Mouse (Mus musculus) midbrain, embryonic 14.5 days (tissue): ENCODE data around the gene Gm20388. TPM values are rescaled to one million over a fixed set of nuclear protein-coding genes. Genes with fewer than 3 reads are reported as not detected.
A peak's percentile ranks its signal among the peaks of the same experiment; 100 is the strongest.

ENCODE experiments used
- ATAC-seq: fragments of 200-750 bp; cut with Nextera tagmentation; 2 replicates; pipeline ENCODE4 v1.8.0; 2017; ENCODE audit warnings: moderate number of reproducible peaks, moderate library complexity; ENCODE audit not compliant: low FRiP score, low TSS enrichment
- DNase-seq: peaks from one replicate; pipeline ENCODE4 v3.0.0-alpha.2; 2015
- H3K27ac ChIP-seq: fragments of 300-500 bp; sonication (generic); replicated peaks from 2 replicates; pipeline ENCODE4 v1.5.1; 2014; ENCODE audit warnings: mild to moderate bottlenecking, low read depth, low read length, moderate library complexity
- H3K27me3 ChIP-seq: fragments of 300-500 bp; sonication (generic); 2 replicates; pipeline ENCODE4 v1.6.1; 2014; ENCODE audit warnings: low read length, control low read depth, mixed read lengths; ENCODE audit not compliant: control insufficient read depth, insufficient read depth
- H3K36me3 ChIP-seq: fragments of 300-500 bp; sonication (generic); 2 replicates; pipeline ENCODE4 v1.6.1; 2014; ENCODE audit warnings: low read length, control low read depth; ENCODE audit not compliant: control insufficient read depth, insufficient read depth
- H3K4me1 ChIP-seq: fragments of 300-500 bp; sonication (generic); 2 replicates; pipeline ENCODE4 v1.6.1; 2014; ENCODE audit warnings: mild to moderate bottlenecking, antibody characterized with exemption, low read length, control low read depth; ENCODE audit not compliant: control insufficient read depth, insufficient read depth
- H3K4me2 ChIP-seq: fragments of 300-500 bp; sonication (generic); 2 replicates; pipeline ENCODE4 v1.6.1; 2014; ENCODE audit warnings: mild to moderate bottlenecking, low read length, moderate library complexity
- H3K4me3 ChIP-seq: fragments of 300-500 bp; sonication (generic); replicated peaks from 2 replicates; pipeline ENCODE4 v1.5.1; 2014; ENCODE audit warnings: low read depth, low read length
- H3K9ac ChIP-seq: fragments of 300-500 bp; sonication (generic); replicated peaks from 2 replicates; pipeline ENCODE4 v1.6.1; 2014; ENCODE audit warnings: mild to moderate bottlenecking, low read length, moderate library complexity
- H3K9me3 ChIP-seq: fragments of 300-500 bp; sonication (generic); 2 replicates; pipeline ENCODE4 v1.6.1; 2016; ENCODE audit warnings: low read length, control low read depth, mixed read lengths; ENCODE audit not compliant: control insufficient read depth
- WGBS: fragments of 180-500 bp; shearing (Covaris S2); extraction: QIAGEN DNeasy Blood & Tissue Kit; methylation state at CpG from one replicate; pipeline ENCODE4 v1.1.7; 2014; 5-methylcytosine and 5-hydroxymethylcytosine counted together
- microRNA counts: library from miRNA; unstranded; fragments of <30 nt; microRNA quantifications from one replicate; lab custom pipeline; 2016
- microRNA-seq: library from miRNA; unstranded; fragments of <30 nt; microRNA quantifications from one replicate; pipeline ENCODE4, GENCODE M21; 2016
- polyA plus RNA-seq: library from polyadenylated mRNA; unstranded; fragments of >200 nt; fragmentation: Nextera tagmentation; extraction: Ambion mirVana; gene quantifications from 2 replicates; pipeline ENCODE4 v1.2.1, GENCODE M21; 2014

The Gm20388 gene
- polyA plus RNA-seq, 1 experiment from 2014 or later, result 4.1 TPM

DNA sequence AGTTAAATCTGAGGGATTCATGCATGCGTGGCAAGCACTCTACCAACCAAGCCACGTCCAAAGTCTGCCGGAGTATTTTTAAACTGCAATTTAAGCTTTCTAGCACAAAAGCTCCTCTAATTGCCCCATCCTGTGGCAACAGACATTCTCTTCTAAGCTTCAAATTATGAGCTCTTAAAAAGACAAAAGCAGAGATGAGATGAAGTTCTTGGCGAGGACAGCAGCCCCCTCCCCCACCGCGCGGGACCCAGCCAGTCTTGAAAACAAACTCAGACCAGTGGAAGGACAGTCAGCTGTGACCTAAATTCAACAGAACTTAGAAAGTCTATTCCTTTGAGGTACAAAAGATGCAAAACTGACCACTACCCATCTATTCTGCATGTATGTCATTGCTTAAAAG lies 4480.6 kb downstream of the Gm20388 start:
- no peaks in the 10 kb centered on the region for H3K4me1 ChIP-seq
- H3K9ac ChIP-seq, result no peak overlapping the region
- DNase-seq, result no peak
- no peak overlapping the region for H3K4me3 ChIP-seq
- H3K27ac ChIP-seq, result 0 out of 2 replicates have a peak overlapping the region, but pooled peaks have one; percentile 5
- H3K36me3 ChIP-seq, result no peaks in the 10 kb centered on the region
- WGBS, result 89% methylated on average over 7 of the region's 7 CpGs
- no peak overlapping the region for H3K4me2 ChIP-seq
- no peaks in the 10 kb centered on the region for H3K9me3 ChIP-seq
- H3K27me3 ChIP-seq, result no peaks in the 10 kb centered on the region
- ATAC-seq, result no peak

DNA sequence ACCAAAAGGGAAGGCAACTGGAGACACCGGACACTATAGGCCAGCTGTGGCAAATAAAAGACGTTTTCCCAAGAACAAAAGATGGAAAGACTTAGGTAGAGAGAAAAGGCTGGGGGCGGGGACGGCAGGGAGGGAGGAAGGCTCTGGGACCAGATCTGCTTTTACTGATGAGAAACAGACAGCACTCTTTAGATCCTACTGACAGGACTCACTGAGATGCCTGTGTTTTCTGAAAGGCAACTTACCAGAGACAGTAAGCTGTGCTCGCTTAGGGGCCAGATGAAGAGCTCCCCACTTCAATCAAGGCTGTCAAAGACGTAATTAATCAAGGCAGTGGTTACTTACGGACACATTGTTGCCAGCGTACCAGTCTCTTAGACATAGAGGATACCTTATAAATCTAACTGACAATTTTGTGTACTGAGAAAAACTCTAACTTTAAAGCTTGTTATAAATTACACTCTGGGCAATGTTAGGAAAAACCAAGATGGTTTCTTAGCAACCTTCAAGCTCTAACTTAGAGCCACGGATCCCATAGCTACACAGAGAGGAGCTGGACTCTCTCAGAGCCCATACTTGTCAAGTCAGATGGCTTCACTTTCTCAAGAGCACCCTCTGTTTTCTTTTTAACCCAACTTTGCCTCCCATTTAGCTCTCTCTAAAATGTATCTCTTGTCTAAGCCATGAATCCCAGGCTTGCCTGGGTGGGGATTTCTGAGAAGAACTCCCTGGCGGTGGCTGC lies 4481.8 kb downstream of the Gm20388 start:
- no peaks in the 10 kb centered on the region for H3K36me3 ChIP-seq
- no peaks in the 10 kb centered on the region for H3K27me3 ChIP-seq
- H3K4me3 ChIP-seq, result no peak overlapping the region
- WGBS, result 58% methylated on average over 10 of the region's 10 CpGs
- H3K9me3 ChIP-seq, result no peaks in the 10 kb centered on the region
- no peak overlapping the region for H3K27ac ChIP-seq
- no peak overlapping the region for H3K9ac ChIP-seq
- no peak overlapping the region for H3K4me2 ChIP-seq
- no peak for ATAC-seq
- no peak for DNase-seq
- H3K4me1 ChIP-seq, result no peaks in the 10 kb centered on the region

DNA sequence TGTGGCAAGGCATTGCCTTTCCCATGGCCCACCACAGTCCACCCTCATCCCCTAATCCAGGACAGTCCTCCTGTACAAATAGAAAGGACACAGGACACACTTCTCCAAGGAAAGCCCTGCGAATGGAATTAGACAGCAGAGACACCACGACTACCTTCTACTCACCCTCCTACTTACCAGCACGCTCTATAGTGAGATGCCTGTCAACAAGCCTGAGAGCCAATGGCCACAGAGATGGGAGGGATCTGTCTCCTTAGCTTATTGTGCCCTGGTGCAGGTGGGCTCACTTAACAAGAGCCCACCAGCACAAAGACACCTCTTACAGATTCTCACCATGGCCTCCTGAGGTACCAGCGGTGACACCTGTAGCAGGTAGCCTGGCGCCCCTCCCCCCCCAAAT lies 4482.4 kb downstream of the Gm20388 start:
- WGBS, result 84% methylated on average over 5 of the region's 5 CpGs
- Histone ChIP-seq H3K4me2 (no peak overlapping the region), H3K27ac (no peak overlapping the region), H3K4me3 (no peak overlapping the region), H3K36me3 (no peaks in the 10 kb centered on the region), H3K9me3 (no peaks in the 10 kb centered on the region), H3K27me3 (no peaks in the 10 kb centered on the region), H3K9ac (no peak overlapping the region), H3K4me1 (no peaks in the 10 kb centered on the region)
- DNase-seq (no peak), ATAC-seq (no peak)

- Histone ChIP-seq H3K27me3 (no peaks in the 10 kb centered on the region), H3K36me3 (no peaks in the 10 kb centered on the region), H3K27ac (no peak overlapping the region), H3K9me3 (no peaks in the 10 kb centered on the region), H3K4me1 (no peaks in the 10 kb centered on the region), H3K4me3 (no peak overlapping the region), H3K4me2 (no peak overlapping the region), H3K9ac (no peak overlapping the region)
- DNase-seq (no peak), ATAC-seq (no peak)
- 82% methylated on average over 4 of the region's 4 CpGs for WGBS
These were observed 4483.3 kb downstream of the Gm20388 start for GRCm38 (mm10) chr8:124393927-124394326.

- Histone ChIP-seq H3K4me3 (no peak overlapping the region), H3K9ac (no peak overlapping the region), H3K4me1 (no peaks in the 10 kb centered on the region), H3K4me2 (no peak overlapping the region), H3K27me3 (no peaks in the 10 kb centered on the region), H3K9me3 (no peaks in the 10 kb centered on the region), H3K27ac (no peak overlapping the region), H3K36me3 (no peaks in the 10 kb centered on the region)
- no peak for ATAC-seq
- 86% methylated on average over 7 of the region's 7 CpGs for WGBS
- DNase-seq, result no peak
These were observed 4484.3 kb downstream of the Gm20388 start for GRCm38 (mm10) chr8:124394951-124395350.

MicroRNAs encoded within 50 kb of the gene (microRNA counts, 519-probe panel; counts per million panel counts)
- microRNA mmu-miR-1967 (lab: Ali Mortazavi, UCI), result not detected

Small RNA genes within 50 kb of the gene (microRNA-seq; reads per million reads assigned to microRNA genes)
- not detected for gene Gm22715
- not detected for gene Gm24366
- not detected for gene Gm27530
- gene Mir1967, result not detected
- gene Mir6396, result not detected
- gene Mir7079, result 0.59 reads per million
- 0.44 reads per million for gene Mir7080
- not detected for gene Mir7237
- 1.9 reads per million, percentile 10 among the genes with 10 or more reads in this experiment for gene Mir7687

Other genes starting within 250 kb of the Gm20388 start
- gene Wfdc1, start 244.5 kb upstream of the Gm20388 start, polyA plus RNA-seq, result 2.3 and 3.4 TPM in 2 replicates
- 0.08 and 0.11 TPM in 2 replicates for gene Atp2c2, start 210.8 kb upstream of the Gm20388 start, polyA plus RNA-seq
- 5.8 and 6.3 TPM in 2 replicates for gene Tldc1, start 132.4 kb upstream of the Gm20388 start, polyA plus RNA-seq
- 291 and 381 TPM in 2 replicates for gene Cotl1, start 70.3 kb upstream of the Gm20388 start, polyA plus RNA-seq
- 14.0 and 18.1 TPM in 2 replicates for gene Klhl36, start 48.6 kb upstream of the Gm20388 start, polyA plus RNA-seq
- 94.2 and 106 TPM in 2 replicates for gene Usp10, start 481 bp upstream of the Gm20388 start, polyA plus RNA-seq
- 0.66 and 1.1 TPM in 2 replicates for gene Crispld2, start 81.6 kb downstream of the Gm20388 start, polyA plus RNA-seq
- gene Zdhhc7, start 190.6 kb downstream of the Gm20388 start, polyA plus RNA-seq, result 22.3 and 26.7 TPM in 2 replicates
- 35.5 and 38.8 TPM in 2 replicates for gene 6430548M08Rik, start 203.3 kb downstream of the Gm20388 start, polyA plus RNA-seq